Mouse (Mus musculus): Measurements from ENCODE around the gene Cdkn2c.
A peak's percentile ranks its signal among the peaks of the same experiment; 100 is the strongest.

Cdkn2c gene

DNA sequence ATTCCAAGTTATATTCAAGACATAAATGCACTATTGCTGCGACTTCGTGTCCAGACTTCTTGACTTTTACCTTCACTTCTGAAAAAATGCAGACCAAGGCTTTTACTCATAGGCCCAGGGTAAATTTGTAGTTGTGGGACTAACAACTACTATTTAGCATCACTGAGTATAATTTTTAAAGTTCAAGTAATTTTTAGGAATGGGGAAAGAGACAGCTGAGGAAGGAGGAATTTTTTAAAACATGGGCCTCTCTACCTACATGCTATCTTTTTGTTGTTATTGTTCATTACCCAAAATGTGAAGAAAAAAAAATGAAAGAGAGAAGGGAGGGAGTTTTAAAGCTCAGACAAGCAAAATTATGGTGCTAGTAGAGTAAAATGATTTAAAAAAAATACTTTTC, 12.3 kb downstream of the Cdkn2c start:
- Histone ChIP-seq H3K9me3 (ENCODE audit: low read length) (no peaks in the 10 kb centered on the region), H3K4me3 (replicated peaks; ENCODE audit: low read length) (no peak overlapping the region), H3K27me3 (ENCODE audit: insufficient read depth, low read length) (peaks cover 49% of the 10 kb centered on the region), H3K36me3 (ENCODE audit: insufficient read depth, low read length) (no peaks in the 10 kb centered on the region), H3K4me1 (replicated peaks; ENCODE audit: low read depth, low read length) (peaks cover 13% of the 10 kb centered on the region)
- TF ChIP-seq POU5F1 (IDR thresholded peaks at IDR 0.05; ENCODE audit: borderline replicate concordance, low read length): no peak
- no peak for TF ChIP-seq CTCF (conservative IDR thresholded peaks at IDR 0.05; ENCODE audit: low read length)
- TF ChIP-seq NANOG (IDR thresholded peaks at IDR 0.05; ENCODE audit: borderline replicate concordance, low read length): no peak

DNA sequence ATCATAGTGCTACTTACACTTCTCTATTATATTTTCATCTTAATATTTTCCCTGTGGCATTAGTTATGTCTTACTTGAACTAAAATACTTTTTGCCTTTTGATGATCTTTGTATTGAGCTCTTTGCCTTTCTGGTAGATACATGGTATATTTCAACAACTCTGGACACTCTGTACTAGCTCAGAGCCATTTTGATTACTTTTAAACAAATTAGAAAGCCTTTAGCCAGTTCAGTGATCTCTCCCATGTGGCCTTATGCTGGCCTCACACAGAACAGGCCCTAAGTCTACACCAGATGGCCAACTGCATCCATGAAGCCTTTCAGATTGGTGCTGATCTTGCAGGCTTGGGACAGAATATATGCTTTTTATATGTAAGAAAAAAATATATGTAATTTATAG, 13.7 kb downstream of the Cdkn2c start:
- no peaks in the 10 kb centered on the region for H3K36me3 ChIP-seq (ENCODE audit: insufficient read depth, low read length)
- peaks cover 36% of the 10 kb centered on the region for H3K27me3 ChIP-seq (ENCODE audit: insufficient read depth, low read length)
- H3K4me1 ChIP-seq (replicated peaks; ENCODE audit: low read depth, low read length): peaks cover 13% of the 10 kb centered on the region
- no peak for TF ChIP-seq NANOG (IDR thresholded peaks at IDR 0.05; ENCODE audit: borderline replicate concordance, low read length)
- TF ChIP-seq CTCF (conservative IDR thresholded peaks at IDR 0.05; ENCODE audit: low read length): no peak
- no peak for TF ChIP-seq POU5F1 (IDR thresholded peaks at IDR 0.05; ENCODE audit: borderline replicate concordance, low read length)
- no peaks in the 10 kb centered on the region for H3K9me3 ChIP-seq (ENCODE audit: low read length)
- no peak overlapping the region for H3K4me3 ChIP-seq (replicated peaks; ENCODE audit: low read length)

DNA sequence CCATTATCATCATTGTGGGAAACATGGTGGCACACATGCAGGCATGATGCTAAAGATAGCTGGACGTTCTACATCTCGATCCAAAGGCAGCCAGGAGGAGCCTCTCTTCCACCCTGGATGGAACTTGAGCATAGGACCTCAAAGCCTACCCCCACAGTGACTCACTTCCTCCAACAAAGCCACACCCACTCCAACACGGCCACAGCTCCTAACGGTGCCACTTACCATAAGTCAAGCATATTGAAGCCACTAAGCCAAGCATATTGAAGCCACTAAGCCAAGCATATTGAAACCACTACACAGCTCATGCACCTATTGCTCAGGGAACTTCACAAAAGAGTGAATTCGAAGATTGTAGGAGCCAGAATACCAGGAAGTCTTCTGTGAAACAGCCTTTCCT, 17.7 kb downstream of the Cdkn2c start:
- Histone ChIP-seq H3K27me3 (ENCODE audit: insufficient read depth, low read length) (peaks cover 4% of the 10 kb centered on the region; the same call in 1 of the 2 replicates), H3K4me3 (replicated peaks; ENCODE audit: low read length) (no peak overlapping the region), H3K36me3 (ENCODE audit: insufficient read depth, low read length) (no peaks in the 10 kb centered on the region), H3K4me1 (replicated peaks; ENCODE audit: low read depth, low read length) (no peaks in the 10 kb centered on the region), H3K9me3 (ENCODE audit: low read length) (no peaks in the 10 kb centered on the region)
- TF ChIP-seq POU5F1 (IDR thresholded peaks at IDR 0.05; ENCODE audit: borderline replicate concordance, low read length): no peak
- TF ChIP-seq CTCF (conservative IDR thresholded peaks at IDR 0.05; ENCODE audit: low read length): no peak
- TF ChIP-seq NANOG (IDR thresholded peaks at IDR 0.05; ENCODE audit: borderline replicate concordance, low read length): no peak

DNA sequence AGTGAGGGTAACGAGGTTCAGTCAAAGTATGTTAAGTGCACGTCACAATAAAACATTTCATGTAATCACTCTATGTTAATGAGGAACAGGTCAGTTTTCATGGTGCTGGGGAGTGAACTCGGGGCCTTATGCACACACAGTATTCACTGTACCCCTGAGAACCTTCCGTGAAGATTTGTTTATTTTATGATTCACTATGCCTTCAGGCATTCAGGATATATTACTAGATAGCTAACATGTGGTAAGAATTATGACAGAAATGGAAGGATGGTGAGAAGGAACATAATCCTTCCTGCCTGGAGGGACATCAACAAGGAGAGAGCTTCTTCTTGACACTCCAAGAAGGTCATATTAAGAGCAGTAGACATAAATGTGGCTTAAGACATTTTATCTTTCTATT, 19.7 kb downstream of the Cdkn2c start:
- Histone ChIP-seq H3K4me3 (replicated peaks; ENCODE audit: low read length) (no peak overlapping the region), H3K9me3 (ENCODE audit: low read length) (no peaks in the 10 kb centered on the region), H3K4me1 (replicated peaks; ENCODE audit: low read depth, low read length) (no peaks in the 10 kb centered on the region), H3K36me3 (ENCODE audit: insufficient read depth, low read length) (no peaks in the 10 kb centered on the region), H3K27me3 (ENCODE audit: insufficient read depth, low read length) (peaks cover 2% of the 10 kb centered on the region; the same call in 1 of the 2 replicates)
- TF ChIP-seq NANOG (IDR thresholded peaks at IDR 0.05; ENCODE audit: borderline replicate concordance, low read length): no peak
- no peak for TF ChIP-seq CTCF (conservative IDR thresholded peaks at IDR 0.05; ENCODE audit: low read length)
- no peak for TF ChIP-seq POU5F1 (IDR thresholded peaks at IDR 0.05; ENCODE audit: borderline replicate concordance, low read length)

DNA sequence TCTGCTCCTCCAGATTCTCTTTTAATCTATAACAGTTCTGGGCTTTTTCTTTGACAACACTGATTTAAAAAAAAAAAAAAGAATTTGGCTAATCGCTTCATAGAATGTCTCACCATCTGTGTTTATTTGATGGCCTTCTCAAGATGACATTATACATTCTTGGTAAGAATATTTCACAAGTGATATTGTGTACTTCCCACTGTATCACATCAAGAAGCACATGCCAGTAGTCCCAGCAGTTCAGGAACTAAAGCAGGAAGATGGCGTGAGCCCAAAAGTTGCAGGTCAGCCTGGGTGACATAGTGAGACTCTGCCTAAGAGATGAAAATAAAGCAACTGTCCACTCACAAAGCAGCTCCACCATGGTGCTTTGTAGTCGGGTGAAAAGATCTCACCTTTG, 25.5 kb downstream of the Cdkn2c start:
- Histone ChIP-seq H3K27me3 (ENCODE audit: insufficient read depth, low read length) (no peaks in the 10 kb centered on the region), H3K4me3 (replicated peaks; ENCODE audit: low read length) (no peak overlapping the region), H3K4me1 (replicated peaks; ENCODE audit: low read depth, low read length) (no peaks in the 10 kb centered on the region), H3K9me3 (ENCODE audit: low read length) (no peaks in the 10 kb centered on the region), H3K36me3 (ENCODE audit: insufficient read depth, low read length) (no peaks in the 10 kb centered on the region)
- TF ChIP-seq CTCF (conservative IDR thresholded peaks at IDR 0.05; ENCODE audit: low read length): no peak
- TF ChIP-seq NANOG (IDR thresholded peaks at IDR 0.05; ENCODE audit: borderline replicate concordance, low read length): no peak
- no peak for TF ChIP-seq POU5F1 (IDR thresholded peaks at IDR 0.05; ENCODE audit: borderline replicate concordance, low read length)

DNA sequence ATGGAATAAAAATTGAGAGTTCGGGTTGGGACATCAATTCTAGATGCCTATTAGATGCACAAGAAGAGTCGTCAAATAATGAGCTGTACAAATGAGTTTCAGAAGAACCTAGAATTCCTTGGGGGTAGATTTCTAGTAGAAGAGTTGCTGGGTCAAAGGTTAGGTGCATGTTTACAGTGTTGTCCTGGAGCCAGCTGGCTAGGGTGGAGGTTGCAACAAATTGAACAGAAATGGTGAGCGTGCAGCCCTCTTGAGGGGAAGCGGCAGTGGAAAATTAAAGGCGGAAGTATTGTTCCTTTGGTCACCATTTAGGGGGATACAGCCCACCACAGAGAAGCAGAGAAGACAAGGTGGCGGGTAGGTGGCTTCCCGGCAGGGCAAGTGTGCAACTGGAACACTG, 26.8 kb downstream of the Cdkn2c start:
- H3K4me1 ChIP-seq (replicated peaks; ENCODE audit: low read depth, low read length): no peaks in the 10 kb centered on the region
- TF ChIP-seq CTCF (conservative IDR thresholded peaks at IDR 0.05; ENCODE audit: low read length) (no peak), POU5F1 (IDR thresholded peaks at IDR 0.05; ENCODE audit: borderline replicate concordance, low read length) (no peak), NANOG (IDR thresholded peaks at IDR 0.05; ENCODE audit: borderline replicate concordance, low read length) (no peak)

DNA sequence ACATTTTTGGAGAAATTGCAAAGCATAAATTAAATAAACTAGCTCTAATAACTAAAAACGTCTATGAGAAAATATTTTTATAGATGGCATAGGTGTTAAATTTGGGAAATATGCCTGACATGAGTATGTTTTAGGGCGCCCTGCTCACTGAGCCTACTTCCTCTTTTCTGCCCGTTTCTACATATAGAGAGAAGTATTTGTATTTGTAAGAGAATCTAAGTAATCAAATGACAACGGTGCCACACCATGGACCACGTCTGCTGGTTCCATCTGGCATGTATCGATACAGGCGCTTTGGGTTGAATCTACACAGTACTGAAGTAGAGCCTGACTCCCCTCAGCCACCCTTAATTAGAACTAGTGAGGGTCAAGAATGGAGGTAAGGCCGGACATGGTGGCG, 27.6 kb downstream of the Cdkn2c start:
- H3K36me3 ChIP-seq (ENCODE audit: insufficient read depth, low read length): no peaks in the 10 kb centered on the region
- H3K4me3 ChIP-seq (replicated peaks; ENCODE audit: low read length): no peak overlapping the region
- H3K4me1 ChIP-seq (replicated peaks; ENCODE audit: low read depth, low read length): no peaks in the 10 kb centered on the region
- H3K9me3 ChIP-seq (ENCODE audit: low read length): no peaks in the 10 kb centered on the region
- no peaks in the 10 kb centered on the region for H3K27me3 ChIP-seq (ENCODE audit: insufficient read depth, low read length)
- no peak for TF ChIP-seq POU5F1 (IDR thresholded peaks at IDR 0.05; ENCODE audit: borderline replicate concordance, low read length)
- TF ChIP-seq CTCF (conservative IDR thresholded peaks at IDR 0.05; ENCODE audit: low read length): no peak

More for the DNA sequence above, 26.8 kb downstream of the Cdkn2c start:
- H3K36me3 ChIP-seq (ENCODE audit: insufficient read depth, low read length): no peaks in the 10 kb centered on the region
- no peaks in the 10 kb centered on the region for H3K27me3 ChIP-seq (ENCODE audit: insufficient read depth, low read length)
- no peaks in the 10 kb centered on the region for H3K9me3 ChIP-seq (ENCODE audit: low read length)
- H3K4me3 ChIP-seq (replicated peaks; ENCODE audit: low read length): no peak overlapping the region

DNA sequence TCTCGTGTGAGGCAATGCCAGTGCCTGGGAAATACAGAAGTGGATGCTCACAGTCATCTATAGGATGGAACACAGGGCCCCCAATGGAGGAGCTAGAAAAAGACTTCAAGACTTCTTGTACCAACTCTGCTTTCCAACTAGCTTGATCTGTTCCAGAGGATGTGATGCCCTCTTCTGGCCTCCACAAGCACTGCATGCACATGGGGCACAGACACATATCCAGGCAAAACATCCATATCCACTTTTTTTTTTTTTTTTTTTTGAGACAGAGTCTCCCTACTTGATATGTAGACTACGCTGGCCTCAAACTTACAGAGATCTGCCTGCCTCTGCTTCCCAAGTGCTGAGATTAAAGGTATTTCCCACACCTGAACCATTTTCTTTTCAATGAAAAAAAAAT, 32.0 kb downstream of the Cdkn2c start:
- peak; percentile 67 for TF ChIP-seq CTCF (conservative IDR thresholded peaks at IDR 0.05; ENCODE audit: low read length)
- TF ChIP-seq POU5F1 (IDR thresholded peaks at IDR 0.05; ENCODE audit: borderline replicate concordance, low read length): no peak
- no peak overlapping the region for H3K4me3 ChIP-seq (replicated peaks; ENCODE audit: low read length)
- no peaks in the 10 kb centered on the region for H3K4me1 ChIP-seq (replicated peaks; ENCODE audit: low read depth, low read length)
- H3K9me3 ChIP-seq (ENCODE audit: low read length): no peaks in the 10 kb centered on the region
- no peaks in the 10 kb centered on the region for H3K27me3 ChIP-seq (ENCODE audit: insufficient read depth, low read length)
- H3K36me3 ChIP-seq (ENCODE audit: insufficient read depth, low read length): no peaks in the 10 kb centered on the region

DNA sequence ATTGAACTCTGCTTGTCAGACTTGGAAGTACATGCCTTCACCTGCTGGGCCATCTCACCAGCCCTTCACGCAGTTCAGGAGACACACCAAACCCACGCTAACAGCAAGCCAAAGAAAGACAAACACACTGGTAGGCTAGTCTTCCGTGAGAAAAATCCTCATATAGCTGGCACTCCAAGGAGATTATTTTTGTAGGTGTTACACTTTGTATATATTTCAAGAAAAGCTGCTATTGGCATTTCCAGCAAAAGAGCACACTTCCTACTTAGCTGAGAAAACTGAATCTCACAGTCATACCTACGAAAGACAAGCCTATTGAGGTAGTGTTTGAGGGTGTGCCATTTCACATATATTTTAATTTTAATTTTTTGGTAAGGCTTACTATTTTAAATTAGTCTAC, 36.0 kb downstream of the Cdkn2c start:
- no peaks in the 10 kb centered on the region for H3K4me1 ChIP-seq (replicated peaks; ENCODE audit: low read depth, low read length)
- TF ChIP-seq CTCF (conservative IDR thresholded peaks at IDR 0.05; ENCODE audit: low read length): no peak
- TF ChIP-seq NANOG (IDR thresholded peaks at IDR 0.05; ENCODE audit: borderline replicate concordance, low read length): no peak
- TF ChIP-seq POU5F1 (IDR thresholded peaks at IDR 0.05; ENCODE audit: borderline replicate concordance, low read length): no peak
- H3K36me3 ChIP-seq (ENCODE audit: insufficient read depth, low read length): no peaks in the 10 kb centered on the region
- H3K4me3 ChIP-seq (replicated peaks; ENCODE audit: low read length): no peak overlapping the region
- H3K9me3 ChIP-seq (ENCODE audit: low read length): no peaks in the 10 kb centered on the region
- no peaks in the 10 kb centered on the region for H3K27me3 ChIP-seq (ENCODE audit: insufficient read depth, low read length)
